In genomic region chr17:66518877-66519553, GRCm38 (mm10) we compare ENCODE assay signal across 8 mouse cellular contexts. TPM values are rescaled to one million over a fixed set of nuclear protein-coding genes. Genes with fewer than 3 reads are reported as not detected.
DNase-seq lines count a peak whose midpoint lies in the region; ATAC-seq and TF ChIP-seq lines count a peak whose summit lies in the region.

No protein-coding gene starts in this region.

- peak overlapping the region; percentile 72 for H3K4me2 ChIP-seq in forebrain, embryonic 12.5 days
- H3K4me2 ChIP-seq in liver, embryonic 15.5 days = peak overlapping the region; percentile 79
- H3K4me2 ChIP-seq in neural tube, embryonic 13.5 days = peak overlapping the region; percentile 89

- under 1% methylated on average over 57 of the region's 57 CpGs for WGBS in thymus, adult 2 months
- under 1% methylated on average over 55 of the region's 57 CpGs for WGBS in forebrain, embryonic 12.5 days
- under 1% methylated on average over 57 of the region's 57 CpGs for whole genome bisulfite sequencing in liver, embryonic 15.5 days (ENCODE audit: insufficient replicate concordance)
- WGBS in neural tube, embryonic 13.5 days = under 1% methylated on average over 57 of the region's 57 CpGs

- TF ChIP-seq POLR2A in thymus, adult 2 months (IDR thresholded peaks at IDR 0.05; ENCODE audit: control insufficient read depth, extremely low read depth, insufficient read depth, low read length, poor library complexity) = no peak

- H3K9ac ChIP-seq in forebrain, embryonic 12.5 days = peak overlapping the region; percentile 96
- H3K9ac ChIP-seq in liver, embryonic 15.5 days = peak overlapping the region; percentile 83
- peak overlapping the region; percentile 95 for H3K9ac ChIP-seq in neural tube, embryonic 13.5 days

- no peaks in the 10 kb centered on the region for H3K27me3 ChIP-seq in thymus, adult 2 months (ENCODE audit: control insufficient read depth, insufficient read depth, low read length)
- H3K27me3 ChIP-seq in forebrain, embryonic 12.5 days = 0 out of 2 replicates have a peak, but pooled peaks cover 3% of the 10 kb centered on the region
- H3K27me3 ChIP-seq in liver, embryonic 15.5 days = no peaks in the 10 kb centered on the region
- no peaks in the 10 kb centered on the region for H3K27me3 ChIP-seq in neural tube, embryonic 13.5 days

- H3K4me1 ChIP-seq in thymus, adult 2 months (replicated peaks; ENCODE audit: control insufficient read depth, insufficient read depth, low read length) = peaks cover 11% of the 10 kb centered on the region
- H3K4me1 ChIP-seq in forebrain, embryonic 12.5 days = peaks cover 23% of the 10 kb centered on the region
- peaks cover 34% of the 10 kb centered on the region for H3K4me1 ChIP-seq in liver, embryonic 15.5 days (replicated peaks)
- peaks cover 29% of the 10 kb centered on the region for H3K4me1 ChIP-seq in neural tube, embryonic 13.5 days (replicated peaks)

- no peak for DNase-seq in thymus, adult 2 months
- no peak for DNase-seq in thymus, postnatal 4 days
- peak; percentile 71 for DNase-seq in adrenal gland, postnatal 14 days
- DNase-seq in layer of hippocampus, adult 9-11 months = no peak

- no peaks in the 10 kb centered on the region for H3K9me3 ChIP-seq in forebrain, embryonic 12.5 days
- no peaks in the 10 kb centered on the region for H3K9me3 ChIP-seq in liver, embryonic 15.5 days (replicated peaks)
- H3K9me3 ChIP-seq in neural tube, embryonic 13.5 days = no peaks in the 10 kb centered on the region

- TF ChIP-seq CTCF in thymus, adult 2 months (IDR thresholded peaks at IDR 0.05; ENCODE audit: borderline replicate concordance, control insufficient read depth, extremely low read depth, insufficient read depth, low read length, poor library complexity) = no peak

- H3K36me3 ChIP-seq in thymus, adult 2 months (ENCODE audit: control insufficient read depth, insufficient read depth, low read length) = no peaks in the 10 kb centered on the region
- 0 out of 2 replicates have a peak, but pooled peaks cover 4% of the 10 kb centered on the region for H3K36me3 ChIP-seq in forebrain, embryonic 12.5 days (replicated peaks)
- no peaks in the 10 kb centered on the region for H3K36me3 ChIP-seq in liver, embryonic 15.5 days (replicated peaks)
- H3K36me3 ChIP-seq in neural tube, embryonic 13.5 days = 0 out of 2 replicates have a peak, but pooled peaks cover 3% of the 10 kb centered on the region

- ATAC-seq in forebrain, embryonic 12.5 days (ENCODE audit: low FRiP score) = peak; percentile 72
- ATAC-seq in inflammation-experienced regulatory T-cells, adult 6 months = peak; percentile 49
- peak; percentile 65 for ATAC-seq in liver, embryonic 15.5 days (ENCODE audit: insufficient read depth)
- peak; percentile 78 for ATAC-seq in neural tube, embryonic 13.5 days (ENCODE audit: low read depth)

- H3K4me3 ChIP-seq in thymus, adult 2 months (ENCODE audit: control insufficient read depth, insufficient read depth, low read length) = peak overlapping the region; percentile 88
- H3K4me3 ChIP-seq in forebrain, embryonic 12.5 days (replicated peaks) = peak overlapping the region; percentile 98
- peak overlapping the region; percentile 95 for H3K4me3 ChIP-seq in liver, embryonic 15.5 days (replicated peaks)
- peak overlapping the region; percentile 99 for H3K4me3 ChIP-seq in neural tube, embryonic 13.5 days

- H3K27ac ChIP-seq in thymus, adult 2 months (ENCODE audit: control insufficient read depth, insufficient read depth, low read length) = no peak overlapping the region
- H3K27ac ChIP-seq in forebrain, embryonic 12.5 days = peak overlapping the region; percentile 36; the same call in 1 of the 2 replicates
- peak overlapping the region; percentile 41; the same call in 1 of the 2 replicates for H3K27ac ChIP-seq in liver, embryonic 15.5 days (replicated peaks)
- H3K27ac ChIP-seq in neural tube, embryonic 13.5 days (replicated peaks) = peak overlapping the region; percentile 77

RNA-seq across cellular contexts. Expression of gene Rab12, which starts 0.5 kb away (rescaled TPM):
- polyA plus RNA-seq in thymus, adult 2 months (2012; rRNA removed) = 23.2 and 24.4 TPM in 2 replicates
- 97.8 and 99.6 TPM in 2 replicates for total RNA-seq in adrenal gland, postnatal 14 days (2021)
- 51.6 and 56.5 TPM in 2 replicates for polyA plus RNA-seq in forebrain, embryonic 12.5 days (2016; fragmentation: Nextera tagmentation; extraction: Ambion mirVana)
- polyA plus RNA-seq in inflammation-experienced regulatory T-cells, adult 6 months (2017; shearing (Covaris generic)) = 10 to 100 TPM in 2 of 3 experiments, 1 to 10 TPM in 1; 9.0 to 19.3 (median 19.0) TPM
- 6.4 and 6.6 TPM in 2 replicates for polyA plus RNA-seq in liver, embryonic 15.5 days (2015; fragmentation: Nextera tagmentation; extraction: Ambion mirVana)
- 60.9 and 67.1 TPM in 2 replicates for polyA plus RNA-seq in neural tube, embryonic 13.5 days (2015; fragmentation: Nextera tagmentation; extraction: Ambion mirVana)
